ENCODE assay signal across 8 mouse cellular contexts in genomic region chr5:113889181-113889906, GRCm38 (mm10). TPM values are rescaled to one million over a fixed set of nuclear protein-coding genes. Genes with fewer than 3 reads are reported as not detected.
DNase-seq lines count a peak whose midpoint lies in the region; ATAC-seq and TF ChIP-seq lines count a peak whose summit lies in the region.

No protein-coding gene starts in this region.

- DNase-seq in lung, embryonic 14.5 days: peak; percentile 71
- DNase-seq in lung, postnatal 25 days (ENCODE audit: low spot score): no peak
- DNase-seq in heart, postnatal 10 days: peak; percentile 64 to 68
- DNase-seq in limb, embryonic 10.5 days (ENCODE audit: low spot score): peak; percentile 33
- DNase-seq in frontal cortex, postnatal 25 days (ENCODE audit: low spot score in 2 of 2): no peak
- no peak for DNase-seq in layer of hippocampus, postnatal 14 days (ENCODE audit: low spot score in 2 of 2)

- WGBS in lung, embryonic 14.5 days: 9% methylated on average over 19 of the region's 19 CpGs
- WGBS in limb, embryonic 10.5 days: 30% methylated on average over 19 of the region's 19 CpGs
- WGBS in neural tube, embryonic 15.5 days: 22% methylated on average over 19 of the region's 19 CpGs

- H3K36me3 ChIP-seq in lung, embryonic 14.5 days (ENCODE audit: insufficient read depth): no peaks in the 10 kb centered on the region
- 0 out of 2 replicates have a peak, but pooled peaks cover 3% of the 10 kb centered on the region for H3K36me3 ChIP-seq in limb, embryonic 10.5 days
- H3K36me3 ChIP-seq in neural tube, embryonic 15.5 days: no peaks in the 10 kb centered on the region

- ATAC-seq in lung, embryonic 14.5 days (ENCODE audit: insufficient read depth): peak; percentile 43; the same call in 1 of the 2 replicates
- ATAC-seq in neural tube, embryonic 15.5 days (ENCODE audit: low FRiP score): 0 out of 2 replicates have a peak, but pooled peaks have one; percentile 36
- ATAC-seq in erythroid progenitor cell, adult 5-6 weeks (replicated peaks; ENCODE audit: low FRiP score, poor library complexity, severe bottlenecking): no peak

- no peak overlapping the region for H3K9ac ChIP-seq in lung, embryonic 14.5 days
- H3K9ac ChIP-seq in neural tube, embryonic 15.5 days (replicated peaks): no peak overlapping the region

- H3K9me3 ChIP-seq in lung, embryonic 14.5 days (ENCODE audit: low read depth, low read length): no peaks in the 10 kb centered on the region
- no peaks in the 10 kb centered on the region for H3K9me3 ChIP-seq in limb, embryonic 10.5 days (replicated peaks)
- H3K9me3 ChIP-seq in neural tube, embryonic 15.5 days (replicated peaks): no peaks in the 10 kb centered on the region

- H3K4me1 ChIP-seq in lung, embryonic 14.5 days (ENCODE audit: insufficient read depth): peaks cover 37% of the 10 kb centered on the region
- H3K4me1 ChIP-seq in limb, embryonic 10.5 days: peaks cover 28% of the 10 kb centered on the region
- H3K4me1 ChIP-seq in neural tube, embryonic 15.5 days: peaks cover 62% of the 10 kb centered on the region

- H3K4me3 ChIP-seq in lung, embryonic 14.5 days (ENCODE audit: low read depth, low read length): no peak overlapping the region
- H3K4me3 ChIP-seq in limb, embryonic 10.5 days: no peak overlapping the region
- H3K4me3 ChIP-seq in neural tube, embryonic 15.5 days (replicated peaks): no peak overlapping the region

- H3K4me2 ChIP-seq in lung, embryonic 14.5 days: peak overlapping the region; percentile 33; the same call in 1 of the 2 replicates
- H3K4me2 ChIP-seq in neural tube, embryonic 15.5 days: peak overlapping the region; percentile 17; the same call in 1 of the 2 replicates

- no peaks in the 10 kb centered on the region for H3K27me3 ChIP-seq in lung, embryonic 14.5 days (ENCODE audit: insufficient read depth, low read length)
- no peaks in the 10 kb centered on the region for H3K27me3 ChIP-seq in limb, embryonic 10.5 days (ENCODE audit: low read depth, poor library complexity, severe bottlenecking)
- H3K27me3 ChIP-seq in neural tube, embryonic 15.5 days (replicated peaks): no peaks in the 10 kb centered on the region

- peak overlapping the region; percentile 61 for H3K27ac ChIP-seq in lung, embryonic 14.5 days (ENCODE audit: low read depth)
- H3K27ac ChIP-seq in limb, embryonic 10.5 days: peak overlapping the region; percentile 57
- H3K27ac ChIP-seq in neural tube, embryonic 15.5 days (replicated peaks): peak overlapping the region; percentile 68

- intact Hi-C loops in heart, postnatal 10 days (cut with DNase I): loop anchor here (2.0 kb wide), 1 partner anchor 15 kb away; no protein-coding TSS in a partner anchor

- TF ChIP-seq CTCF in lung, embryonic 14.5 days (IDR thresholded peaks at IDR 0.05; ENCODE audit: low read depth): no peak

RNA-seq across cellular contexts. Expression of gene Coro1c, which starts 19.2 kb away (rescaled TPM):
- polyA plus RNA-seq in lung, embryonic 14.5 days (2014; fragmentation: Nextera tagmentation; extraction: Ambion mirVana): 151 and 165 TPM in 2 replicates
- total RNA-seq in heart, postnatal 10 days (2021): 10 to 100 TPM; 73.1 to 76.1 TPM
- 129 and 139 TPM in 2 replicates for polyA plus RNA-seq in limb, embryonic 10.5 days (2016; fragmentation: Nextera tagmentation; extraction: Ambion mirVana)
- 160 and 162 TPM in 2 replicates for polyA plus RNA-seq in neural tube, embryonic 15.5 days (2015; fragmentation: Nextera tagmentation; extraction: Ambion mirVana)
- 10 to 100 TPM; 87.9 to 94.2 TPM for total RNA-seq in layer of hippocampus, postnatal 14 days (2021)
- 32.7 and 52.3 TPM in 2 replicates for total RNA-seq in erythroid progenitor cell, adult 5-6 weeks (2015; ENCODE audit: low replicate concordance)
- 43.4 and 52.9 TPM in 2 replicates for total RNA-seq in erythroid progenitor cell, adult 5-6 weeks (2017; ENCODE audit: low replicate concordance)

RNA-seq across cellular contexts. Expression of gene Selplg, which starts 56.9 kb away (rescaled TPM):
- 2.9 and 3.4 TPM in 2 replicates for polyA plus RNA-seq in lung, embryonic 14.5 days (2014; fragmentation: Nextera tagmentation; extraction: Ambion mirVana)
- 1 to 10 TPM; 2.0 to 2.1 TPM for total RNA-seq in heart, postnatal 10 days (2021)
- 0.60 and 0.80 TPM in 2 replicates for polyA plus RNA-seq in limb, embryonic 10.5 days (2016; fragmentation: Nextera tagmentation; extraction: Ambion mirVana)
- 2.3 and 27.7 TPM in 2 replicates for polyA plus RNA-seq in neural tube, embryonic 15.5 days (2015; fragmentation: Nextera tagmentation; extraction: Ambion mirVana)
- total RNA-seq in layer of hippocampus, postnatal 14 days (2021): 10 to 100 TPM; 26.5 to 29.3 TPM
- 81.1 and 83.0 TPM in 2 replicates for total RNA-seq in erythroid progenitor cell, adult 5-6 weeks (2015; ENCODE audit: low replicate concordance)
- total RNA-seq in erythroid progenitor cell, adult 5-6 weeks (2017; ENCODE audit: low replicate concordance): 26.7 and 29.5 TPM in 2 replicates

Comparison
In these comparisons a context has a peak if more than half of its experiments do, and no peak if none do; other contexts are left out.
1. DNase-seq: peak in lung, embryonic 14.5 days (single experiment), heart, postnatal 10 days (2 of 2) and limb, embryonic 10.5 days (single experiment); none in lung, postnatal 25 days (single experiment), frontal cortex, postnatal 25 days (0 of 2) and layer of hippocampus, postnatal 14 days (0 of 2).
2. RNA of gene Selplg, which starts 56.9 kb away (total RNA-seq): 26.7 to 83.0 TPM in erythroid progenitor cell, adult 5-6 weeks and 26.5 to 29.3 TPM in layer of hippocampus, postnatal 14 days; 2.0 to 2.1 TPM in heart, postnatal 10 days; every median in the first group is over 4 times any median in the second.
3. Peak in every context shown above with its lines, with median percentiles within 50 percentile points of each other: H3K27ac ChIP-seq.